Mouse (Mus musculus): Measurements from ENCODE around the gene Dusp28. TPM values are rescaled to one million over a fixed set of nuclear protein-coding genes. Genes with fewer than 3 reads are reported as not detected.
A peak's percentile ranks its signal among the peaks of the same experiment; 100 is the strongest.

The Dusp28 gene
- total RNA-seq, 1 experiment from 2014 or later: 12.9 TPM

DNA sequence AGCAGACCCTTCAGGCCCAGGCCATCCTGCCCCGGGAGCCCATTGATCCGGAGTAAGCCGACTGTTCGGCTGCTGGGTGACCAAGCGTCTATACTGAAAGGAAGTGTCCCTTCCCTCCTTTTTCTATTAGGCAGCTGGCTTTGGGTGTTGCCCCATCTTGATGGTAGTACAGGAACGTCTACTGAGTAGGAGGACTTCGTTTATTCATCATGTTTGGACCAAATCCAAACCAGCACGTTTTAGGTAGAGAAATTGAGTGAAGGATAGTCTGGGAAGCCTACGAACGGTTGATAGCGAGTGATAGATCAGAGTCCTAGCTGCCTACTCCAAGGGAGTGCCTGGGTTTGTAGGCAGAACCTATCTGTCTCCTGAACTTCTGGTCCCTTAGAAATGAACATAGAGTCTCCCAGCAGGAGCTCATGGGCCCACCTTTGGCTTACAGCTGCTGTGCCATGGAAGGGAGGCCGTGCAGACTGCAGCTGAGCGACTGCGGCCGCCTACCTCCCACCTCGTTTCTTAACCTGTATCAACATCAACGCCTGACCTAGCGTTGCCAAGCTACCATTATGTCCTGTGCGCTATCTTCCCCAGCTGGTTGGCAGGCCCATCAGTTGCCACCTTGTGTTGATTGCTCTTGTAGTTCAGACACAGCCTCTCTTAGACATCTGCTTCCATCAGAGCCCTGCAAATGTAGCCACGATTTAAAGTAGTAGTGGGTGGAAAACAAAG lies 1.0 kb downstream of the Dusp28 start:
- DNase-seq: no peak

DNA sequence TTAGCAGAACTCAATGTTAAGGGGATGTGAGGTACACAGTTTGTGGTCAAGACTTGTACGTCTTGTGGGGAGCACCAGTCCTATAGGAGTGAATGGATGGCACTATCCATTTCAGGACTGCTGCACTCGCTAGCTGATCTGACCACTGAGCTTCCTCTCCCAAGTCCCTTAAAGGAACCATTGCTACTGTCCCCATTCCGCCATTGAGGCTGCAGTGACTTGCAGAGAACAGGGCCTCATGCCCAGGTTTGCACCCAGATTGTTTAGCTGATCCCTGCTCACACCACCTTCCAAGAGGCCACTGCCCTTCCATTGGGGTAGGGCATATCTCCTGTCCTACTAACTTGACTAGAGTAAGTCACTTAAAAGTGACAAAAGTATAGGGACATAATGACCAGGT lies 1.9 kb downstream of the Dusp28 start:
- no peak for DNase-seq

DNA sequence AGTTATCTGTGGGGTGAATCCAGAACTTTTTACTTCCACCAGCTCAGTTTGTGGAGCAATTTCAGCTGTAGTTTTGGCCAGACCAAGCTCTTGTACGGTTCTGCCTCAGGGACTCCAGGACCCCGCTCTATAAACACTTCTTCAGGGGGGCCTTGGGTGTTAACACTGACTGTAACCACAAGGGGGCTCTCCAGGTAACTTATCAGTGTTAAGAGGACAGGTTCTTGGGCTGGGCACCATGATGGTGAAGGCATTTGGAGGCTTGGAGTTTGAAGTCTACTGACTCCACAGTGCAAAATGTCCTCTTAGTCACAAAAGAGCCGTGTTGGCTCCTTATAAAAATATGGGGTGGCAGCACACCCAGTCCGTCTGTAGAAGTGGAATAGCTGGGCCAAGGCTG lies 2.3 kb downstream of the Dusp28 start:
- DNase-seq: no peak

DNA sequence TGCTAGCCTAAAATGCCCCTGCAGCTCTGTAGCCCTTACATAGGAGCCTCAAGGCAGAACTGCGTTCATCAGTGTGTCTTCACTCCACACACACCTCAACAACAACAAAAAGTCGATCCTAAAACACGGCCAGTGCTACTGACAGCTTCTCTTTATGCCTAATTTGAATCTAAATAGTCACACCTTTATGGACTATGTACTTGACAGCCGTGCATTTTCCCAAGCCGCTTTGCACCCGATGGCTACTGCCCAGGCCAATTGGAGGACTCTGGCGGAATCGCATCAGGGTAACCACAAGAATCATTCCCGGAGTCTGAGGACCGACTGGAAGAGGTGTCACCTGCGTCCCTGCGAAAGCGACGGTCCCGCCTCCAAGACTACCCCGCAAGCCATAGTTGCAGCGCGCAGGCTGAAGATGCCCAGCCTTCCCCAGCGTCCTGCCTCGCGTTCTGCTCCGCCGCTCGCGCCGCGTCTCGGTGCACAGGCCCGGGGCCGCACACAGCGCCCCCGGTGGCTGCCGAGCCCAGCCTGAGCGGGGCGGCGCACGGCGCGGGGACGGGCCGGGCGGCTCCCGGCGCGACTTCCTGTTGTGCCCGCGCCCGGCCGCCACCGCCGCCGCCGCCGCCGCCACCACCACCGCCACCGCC lies 3.6 kb downstream of the Dusp28 start, which contains the start of gene Rnpepl1:
TSS of gene Rnpepl1 (plus strand) at position 545 of the 647 bp plus-strand sequence.
- DNase-seq: peak; percentile 88

DNA sequence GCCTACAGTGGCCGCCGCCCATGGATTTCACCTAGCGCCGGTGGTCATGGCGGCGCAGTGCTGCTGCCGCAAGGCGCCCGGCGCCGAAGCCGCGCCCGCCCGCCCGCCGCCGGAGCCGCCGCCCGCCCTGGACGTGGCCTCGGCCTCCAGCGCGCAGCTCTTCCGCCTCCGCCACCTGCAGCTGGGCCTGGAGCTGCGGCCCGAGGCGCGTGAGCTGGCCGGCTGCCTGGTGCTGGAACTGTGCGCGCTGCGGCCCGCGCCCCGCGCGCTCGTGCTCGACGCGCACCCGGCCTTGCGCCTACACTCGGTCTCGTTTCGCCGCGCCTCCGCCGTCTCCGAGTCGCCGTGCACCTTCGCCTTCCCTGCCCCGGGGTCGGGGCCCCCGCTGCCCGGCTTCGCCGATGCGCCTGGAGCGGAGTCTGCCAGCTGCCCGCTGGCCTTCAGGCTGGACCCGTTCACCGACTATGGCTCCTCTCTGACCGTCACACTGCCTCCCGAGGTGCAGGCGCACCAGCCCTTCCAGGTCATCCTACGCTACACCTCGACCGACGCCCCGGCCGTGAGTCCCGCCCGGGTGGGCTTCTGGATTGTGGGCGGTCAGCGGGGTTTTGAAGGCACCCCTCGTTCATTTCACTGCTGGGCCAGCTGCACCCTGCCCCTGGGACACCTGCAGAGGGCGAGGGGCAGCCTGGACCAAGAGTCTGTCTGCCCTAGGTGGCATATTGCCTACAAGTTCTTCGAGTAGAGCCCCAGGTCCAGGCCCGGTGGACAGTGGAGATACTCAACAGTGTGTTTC lies 4.3 kb downstream of the Dusp28 start:
- DNase-seq: peak; percentile 82

DNA sequence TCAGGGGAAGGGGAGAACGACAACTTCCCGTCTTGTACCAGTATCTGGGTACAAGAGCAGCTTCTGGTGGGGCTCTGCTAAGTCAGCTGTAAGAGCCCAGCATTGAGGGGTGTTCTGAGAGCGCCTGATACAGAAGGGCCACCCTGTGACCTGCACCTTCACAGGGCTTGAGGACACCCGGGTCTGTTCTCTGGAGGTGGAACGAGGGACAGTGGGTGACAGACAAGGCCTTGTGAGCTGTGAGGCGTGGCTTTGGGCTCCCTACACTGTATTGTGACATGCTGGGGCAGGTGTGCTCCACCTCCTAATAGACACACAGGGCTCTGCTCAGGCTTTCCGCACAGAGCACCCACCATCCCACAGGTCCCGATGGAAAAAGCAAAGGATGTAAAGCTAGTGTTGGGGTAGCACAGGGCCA lies 4.9 kb downstream of the Dusp28 start:
- no peak for DNase-seq

DNA sequence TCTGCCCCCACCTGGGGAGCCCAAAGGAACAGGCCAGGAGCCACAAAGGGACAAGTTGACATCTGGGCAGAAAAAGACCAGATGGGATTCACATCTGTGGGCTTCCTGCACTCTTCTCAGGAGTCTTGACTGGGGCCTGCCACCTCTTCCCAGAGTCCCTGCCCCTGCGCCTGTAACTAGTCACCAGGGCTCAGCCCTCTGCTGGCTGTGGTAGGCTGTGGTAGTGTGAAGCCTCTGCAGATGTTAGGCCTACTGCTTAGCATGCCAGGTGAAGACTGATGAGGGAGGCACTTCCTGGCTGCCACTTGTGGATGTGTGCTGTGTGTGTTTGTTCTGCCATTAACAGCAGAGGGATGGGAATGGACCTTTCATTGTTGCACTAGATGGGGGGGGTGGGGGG lies 5.5 kb downstream of the Dusp28 start:
- DNase-seq: no peak

DNA sequence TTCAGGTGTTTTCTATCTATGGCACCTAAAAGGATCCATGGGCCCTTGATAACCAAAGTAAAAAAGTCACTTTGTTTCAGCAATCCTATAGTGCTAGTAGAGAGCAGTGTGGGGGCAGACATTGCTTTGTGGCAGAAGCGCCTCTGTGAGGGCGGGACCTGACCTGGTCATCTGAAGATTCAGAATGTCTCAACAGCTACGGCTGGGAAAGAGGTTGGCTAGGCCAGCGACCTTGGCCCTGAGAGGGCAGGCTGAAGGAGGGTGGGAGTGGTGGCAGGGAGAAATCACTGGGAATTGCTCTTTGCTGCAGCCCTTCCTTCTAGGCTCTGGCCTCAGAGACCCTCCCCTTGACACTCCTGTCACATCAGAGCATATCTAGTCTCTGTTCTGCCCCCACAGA lies 7.5 kb downstream of the Dusp28 start:
- DNase-seq: peak; percentile 43

DNA sequence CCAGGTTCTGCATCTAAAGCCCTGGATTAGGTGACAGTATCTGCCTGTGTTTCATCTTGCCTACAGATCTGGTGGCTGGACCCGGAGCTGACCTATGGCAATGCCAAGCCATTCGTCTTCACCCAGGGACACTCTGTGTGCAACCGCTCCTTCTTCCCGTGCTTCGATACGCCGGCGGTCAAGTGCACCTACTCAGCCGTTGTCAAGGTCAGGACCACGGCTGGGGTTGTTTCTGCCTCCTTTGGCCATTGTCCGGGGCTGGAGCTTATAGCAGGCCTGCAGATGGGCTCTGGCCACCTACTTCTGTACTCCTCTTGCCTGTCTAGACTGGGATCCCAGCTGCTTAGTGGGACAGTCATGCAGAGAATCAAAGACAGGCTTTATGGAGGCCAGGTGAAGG lies 8.2 kb downstream of the Dusp28 start:
- DNase-seq: peak; percentile 24

DNA sequence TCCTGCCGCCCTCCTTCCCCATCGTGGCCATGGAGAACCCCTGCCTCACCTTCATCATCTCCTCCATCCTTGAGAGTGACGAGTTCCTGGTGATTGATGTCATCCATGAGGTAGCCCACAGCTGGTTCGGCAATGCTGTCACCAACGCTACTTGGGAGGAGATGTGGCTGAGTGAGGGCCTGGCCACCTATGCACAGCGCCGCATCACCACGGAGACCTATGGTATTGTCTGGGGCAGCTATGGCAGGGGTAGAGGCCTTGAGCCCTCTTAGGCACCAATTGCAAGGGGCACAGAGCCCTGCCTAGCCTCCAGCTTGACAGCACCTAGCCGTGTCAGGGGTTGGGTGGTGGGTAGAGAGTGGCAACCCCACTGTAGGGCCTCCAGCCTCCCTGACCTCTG lies 9.9 kb downstream of the Dusp28 start:
- peak; percentile 3 for DNase-seq

DNA sequence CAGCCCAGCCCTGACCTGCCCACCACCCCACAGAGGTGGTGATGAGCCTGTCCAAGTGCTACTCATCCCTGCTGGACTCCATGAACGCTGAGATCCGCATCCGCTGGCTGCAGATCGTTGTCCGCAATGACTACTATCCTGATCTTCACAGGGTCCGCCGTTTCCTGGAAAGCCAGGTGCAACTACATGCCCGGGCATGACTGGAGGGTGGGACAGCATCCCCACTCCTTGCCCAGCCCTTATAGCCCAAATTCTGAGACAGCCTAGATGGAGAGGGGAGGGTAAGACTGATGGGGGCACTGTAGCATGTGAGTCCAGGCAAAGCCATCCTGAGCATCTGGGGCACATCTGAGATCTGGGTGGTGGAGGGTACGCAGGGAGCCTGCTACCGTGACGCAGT lies 12.4 kb downstream of the Dusp28 start:
- DNase-seq: no peak

DNA sequence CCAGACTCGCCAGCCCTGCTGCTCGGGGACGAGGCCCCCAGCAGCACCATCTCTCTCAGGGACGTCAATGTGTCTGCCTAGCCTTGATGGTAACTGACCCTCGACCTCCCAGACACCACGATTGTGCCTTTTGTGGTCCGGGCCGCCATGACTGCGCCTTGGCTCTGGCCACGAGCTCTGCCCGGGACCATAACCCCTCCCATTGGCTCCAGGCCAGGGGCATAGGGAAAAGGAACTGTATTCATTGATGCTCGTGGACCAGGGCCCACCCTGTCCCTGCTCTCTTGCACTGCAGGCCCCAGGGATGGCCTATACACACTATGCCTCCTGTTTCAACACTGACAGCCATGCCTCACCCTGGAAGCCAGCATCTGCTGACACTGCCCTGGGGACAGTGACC lies 13.0 kb downstream of the Dusp28 start:
- no peak for DNase-seq

DNA sequence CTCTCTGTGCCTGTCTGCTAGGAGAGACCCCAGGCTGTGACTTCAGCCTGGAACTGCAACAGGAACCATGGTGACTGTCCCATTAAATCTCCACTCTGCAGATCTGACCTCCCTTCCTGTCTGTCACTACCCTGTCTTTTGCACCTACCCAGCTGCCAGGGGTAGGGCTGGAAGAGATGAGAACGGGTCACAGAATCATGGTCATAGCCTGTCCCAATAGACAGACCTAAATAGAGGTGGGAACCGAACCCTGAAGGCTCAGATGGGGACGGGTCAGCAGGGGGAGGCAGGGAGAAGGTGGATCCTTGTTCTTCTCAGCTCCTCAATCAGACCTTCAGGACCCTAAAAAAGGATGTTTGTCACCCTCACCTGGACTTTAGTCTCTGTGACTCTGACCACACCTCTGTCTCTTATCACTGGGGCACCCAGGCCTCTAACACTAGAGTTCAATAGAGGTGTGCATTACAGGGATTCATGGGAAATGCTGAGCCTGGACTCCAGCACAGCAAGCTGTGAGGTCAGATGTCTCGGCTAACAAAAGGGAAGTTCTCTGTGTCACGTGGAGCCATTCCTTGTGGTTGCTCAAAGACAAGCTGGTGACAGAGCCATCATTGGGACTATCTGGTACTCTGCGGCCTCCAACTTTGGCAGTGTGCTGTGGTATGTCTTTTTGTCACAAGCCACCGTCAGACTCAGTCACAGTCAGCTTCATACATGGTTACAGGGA lies 13.9 kb downstream of the Dusp28 start:
- DNase-seq: no peak

DNA sequence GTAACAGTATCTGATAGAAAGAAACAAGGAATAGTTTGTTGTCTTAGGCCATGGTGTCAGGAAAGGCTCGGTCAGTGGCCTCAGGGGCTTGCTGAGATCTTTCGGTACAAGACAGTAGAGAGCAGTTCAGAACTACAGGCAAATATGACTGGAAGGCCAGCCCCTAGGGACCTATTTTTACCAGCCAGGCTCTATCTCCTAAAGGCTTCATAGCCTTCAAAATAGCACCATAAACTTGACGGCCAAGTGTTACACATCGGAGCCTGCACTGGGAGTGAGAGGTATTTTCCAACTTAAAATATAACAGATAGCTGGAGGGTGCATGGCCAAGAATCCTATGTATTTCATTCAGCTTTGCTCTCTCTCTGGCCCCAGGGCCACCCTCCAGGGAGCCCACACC lies 14.7 kb downstream of the Dusp28 start:
- DNase-seq: no peak

DNA sequence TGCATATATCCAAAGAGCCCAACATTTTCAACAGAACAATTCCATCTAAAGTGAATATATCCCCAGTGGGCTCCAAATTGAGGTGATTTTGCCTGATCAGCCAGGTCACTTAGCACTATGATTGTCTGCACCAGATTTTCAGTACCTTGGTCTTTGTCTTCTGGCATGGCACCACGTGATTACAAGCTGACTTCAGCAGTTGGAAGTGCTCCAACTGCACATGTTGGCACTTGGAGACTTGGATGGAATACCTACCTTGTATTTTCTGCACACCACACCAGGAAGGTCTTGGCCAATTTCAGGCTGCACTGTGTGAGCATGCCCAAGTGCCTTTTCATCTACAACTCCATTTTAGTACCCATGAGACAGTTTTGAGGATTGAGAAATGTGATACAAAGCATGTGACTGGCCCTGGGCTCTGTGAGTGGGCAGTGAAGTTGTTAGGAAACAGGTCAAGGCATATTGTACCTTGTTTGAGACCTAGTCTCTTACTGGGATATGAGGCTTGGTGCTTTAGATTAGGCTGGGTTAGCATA lies 23.5 kb downstream of the Dusp28 start:
- no peak for DNase-seq

DNA sequence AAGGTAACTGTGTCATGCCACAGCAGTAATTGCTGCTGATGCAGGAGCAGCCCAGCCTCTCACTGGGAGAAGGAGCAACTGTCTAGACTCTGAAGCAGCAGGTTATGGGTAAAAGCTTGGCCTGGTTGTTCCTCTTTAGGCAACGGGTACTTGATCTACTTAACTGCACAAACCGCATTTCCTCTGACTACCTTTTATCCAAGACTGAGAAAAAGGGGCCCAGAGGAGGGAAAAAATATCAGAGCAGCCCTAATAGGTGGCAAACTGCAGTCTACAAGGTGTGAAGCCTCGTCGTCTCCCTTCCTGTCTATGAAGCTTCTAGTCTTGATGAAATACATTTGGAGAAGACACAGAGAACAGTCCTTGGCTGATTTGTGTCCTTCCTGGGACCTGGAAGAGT lies 26.8 kb downstream of the Dusp28 start:
- DNase-seq: no peak

DNA sequence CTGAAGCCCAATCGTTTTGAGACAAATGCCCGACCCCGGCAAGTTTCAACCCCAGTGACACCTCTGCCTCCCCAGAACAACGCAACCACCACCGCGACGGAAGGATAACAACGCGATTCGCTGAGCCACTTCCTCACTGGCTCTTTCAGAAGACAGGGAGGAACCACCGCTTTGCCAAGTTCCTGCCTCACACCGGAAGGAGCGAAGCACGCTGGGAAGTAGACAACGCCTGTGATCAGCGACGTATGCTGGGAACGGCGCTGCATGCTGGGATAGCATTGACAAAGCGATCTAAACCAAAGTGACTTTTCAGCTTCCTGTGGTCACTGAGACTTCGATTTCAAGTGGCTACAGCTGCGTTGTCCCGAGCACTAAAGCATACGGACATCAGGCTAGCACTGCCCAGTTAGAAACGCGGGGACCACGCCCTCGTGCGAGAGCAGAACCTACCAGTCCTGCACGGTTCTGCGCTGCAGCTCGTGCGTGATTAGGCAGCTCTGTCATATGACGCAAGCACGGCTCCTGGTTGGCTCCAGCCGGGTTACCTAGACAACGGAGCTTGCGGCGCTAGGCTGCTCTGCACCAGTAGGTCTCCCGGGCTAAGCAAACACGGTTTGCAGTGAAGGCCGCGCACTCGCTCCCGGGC lies 27.5 kb downstream of the Dusp28 start, which contains the start of gene Capn10:
TSS of gene Capn10 (plus strand) at position 195 of the 646 bp plus-strand sequence.
- DNase-seq: peak; percentile 95

DNA sequence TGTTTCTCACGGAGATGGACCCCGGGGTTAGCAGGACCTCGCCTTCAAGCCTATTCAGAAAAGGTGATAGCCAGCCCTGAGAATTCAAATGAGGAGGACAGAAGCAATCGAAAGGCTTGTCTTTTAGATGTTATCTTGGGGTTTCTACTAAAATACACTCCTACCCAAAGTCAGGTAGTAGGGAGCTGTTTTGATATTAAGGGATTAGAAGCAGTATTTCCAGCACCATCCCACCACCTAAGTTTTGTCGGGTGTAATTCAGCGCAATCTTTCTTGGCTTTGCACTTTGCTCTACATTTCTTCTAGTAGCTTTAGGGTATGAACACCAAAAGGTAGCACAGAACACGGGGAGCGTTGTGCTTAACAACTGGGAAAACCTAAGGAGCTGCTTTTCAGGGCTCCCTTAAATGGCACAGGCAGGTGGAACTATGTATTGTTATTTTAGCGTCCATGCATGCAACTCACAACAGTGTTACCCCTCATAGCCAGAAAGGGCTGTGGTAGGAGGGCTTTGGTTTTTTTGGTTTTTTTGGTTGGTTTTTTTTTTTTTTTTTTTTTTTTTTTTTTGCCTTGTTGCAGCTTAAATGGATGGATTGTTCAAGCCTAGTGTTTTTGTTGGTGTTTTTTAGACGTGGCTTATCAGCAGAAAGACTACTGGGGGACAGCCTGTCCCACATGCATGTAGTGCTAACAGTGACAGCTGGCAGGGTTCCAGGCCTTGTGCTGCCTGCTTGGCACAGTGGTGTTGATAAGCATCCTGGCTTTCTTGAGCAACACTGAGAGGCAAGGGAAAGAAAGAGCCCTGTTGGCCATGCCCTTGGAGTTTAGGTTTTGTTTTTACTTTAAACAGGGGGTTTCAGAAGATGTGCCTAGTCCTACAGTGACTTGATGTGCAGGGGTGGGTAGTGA lies 28.5 kb downstream of the Dusp28 start:
- peak; percentile 75 for DNase-seq

DNA sequence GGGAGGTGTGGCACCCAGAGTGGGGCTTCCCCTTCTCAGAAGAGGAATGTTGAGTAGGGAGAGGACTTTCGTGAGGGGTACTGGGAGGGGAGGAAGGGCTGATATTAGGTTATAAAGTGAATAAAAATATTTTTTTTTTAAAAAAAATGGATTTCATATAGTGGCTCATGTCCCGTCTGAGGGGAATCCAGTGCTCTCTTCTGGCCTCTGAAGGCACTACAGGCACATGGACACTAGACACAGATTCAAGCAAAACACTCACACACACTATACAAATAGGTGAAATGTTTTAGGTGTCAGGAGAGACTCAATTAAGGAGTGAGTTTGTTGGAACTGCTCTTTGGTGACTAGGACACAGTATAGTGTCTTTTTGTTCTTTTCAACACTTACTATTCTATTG lies 29.2 kb downstream of the Dusp28 start:
- peak; percentile 4 for DNase-seq

DNA sequence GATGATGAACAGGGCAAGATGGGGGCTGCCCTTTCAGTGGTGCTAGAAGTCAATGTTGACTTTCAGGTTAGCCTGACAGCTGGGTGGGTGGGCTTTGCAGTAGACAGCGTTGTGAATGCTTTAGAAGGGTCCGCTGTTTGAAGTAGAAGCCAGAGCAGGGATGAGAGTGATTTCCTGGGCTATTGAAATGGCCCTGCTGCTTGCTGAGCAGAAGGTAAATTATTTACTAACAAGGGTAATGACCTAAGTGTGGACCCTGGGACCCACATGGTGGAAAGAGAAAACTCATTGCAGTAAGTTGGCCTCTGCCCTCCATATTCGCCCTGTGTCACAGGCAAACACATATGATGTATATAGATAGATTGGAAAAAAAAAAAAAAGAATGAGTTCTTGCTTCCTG lies 29.7 kb downstream of the Dusp28 start:
- peak; percentile 1 for DNase-seq

DNA sequence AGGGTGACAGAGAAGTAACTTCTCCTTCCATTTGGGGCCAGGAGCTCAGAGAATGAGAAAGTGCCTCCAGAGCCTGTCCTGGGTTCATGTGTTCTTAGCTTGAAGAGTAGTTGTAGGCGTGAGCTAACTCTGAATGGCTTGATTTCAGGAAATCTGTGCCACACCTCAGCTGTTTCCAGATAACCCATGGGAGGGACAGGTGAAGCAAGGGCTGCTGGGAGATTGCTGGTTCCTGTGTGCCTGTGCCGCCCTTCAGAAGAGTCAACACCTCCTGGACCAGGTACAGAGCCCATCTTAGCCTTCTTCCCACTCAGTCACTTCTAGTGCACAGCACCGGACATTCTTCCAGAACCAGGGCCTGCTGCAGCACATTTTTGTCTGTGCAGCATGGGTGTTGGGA lies 31.0 kb downstream of the Dusp28 start:
- no peak for DNase-seq

Measured in adrenal gland, postnatal 14 days (tissue).